Mouse (Mus musculus): ENCODE results near the gene Pafah2. TPM values are rescaled to one million over a fixed set of nuclear protein-coding genes. Genes with fewer than 3 reads are reported as not detected.

Pafah2 gene
- total and polyA plus RNA-seq, 2 experiments from 2014 or later, result 7.2 to 16.3 TPM

- H3K9ac ChIP-seq (replicated peaks; ENCODE audit: low read depth, low read length), result no peak overlapping the region
- no peaks in the 10 kb centered on the region for H3K36me3 ChIP-seq (replicated peaks; ENCODE audit: control insufficient read depth, insufficient read depth, low read length)
- DNase-seq (ENCODE audit: low spot score) (no peak), ATAC-seq (ENCODE audit: insufficient read depth, low read depth) (no peak)
- no peak overlapping the region for H3K27ac ChIP-seq (ENCODE audit: low read depth)
- H3K4me1 ChIP-seq (ENCODE audit: control insufficient read depth, insufficient read depth), result peaks cover 14% of the 10 kb centered on the region
- TF ChIP-seq EP300 (IDR thresholded peaks at IDR 0.05; ENCODE audit: low read depth) (no peak), CTCF (IDR thresholded peaks at IDR 0.05; ENCODE audit: low read depth) (no peak)
- H3K4me3 ChIP-seq (ENCODE audit: low read depth, low read length), result no peak overlapping the region
- H3K4me2 ChIP-seq (ENCODE audit: low read depth, low read length), result no peak overlapping the region
- no peaks in the 10 kb centered on the region for H3K9me3 ChIP-seq (replicated peaks; ENCODE audit: control insufficient read depth, low read length)
- peaks cover 16% of the 10 kb centered on the region for H3K27me3 ChIP-seq (ENCODE audit: control insufficient read depth, insufficient read depth, low read length)
- WGBS, result 46% methylated on average over 32 of the region's 34 CpGs
These were observed 57.7 kb downstream of the Pafah2 start for GRCm38 (mm10) chr4:134453619-134454400.

GRCm38 (mm10) chr4:134455310-134455709, 59.2 kb downstream of the Pafah2 start:
- no peak overlapping the region for H3K4me3 ChIP-seq (ENCODE audit: low read depth, low read length)
- TF ChIP-seq EP300 (IDR thresholded peaks at IDR 0.05; ENCODE audit: low read depth) (no peak), CTCF (IDR thresholded peaks at IDR 0.05; ENCODE audit: low read depth) (no peak)
- no peak for ATAC-seq (ENCODE audit: insufficient read depth, low read depth)
- peaks cover 14% of the 10 kb centered on the region for H3K4me1 ChIP-seq (ENCODE audit: control insufficient read depth, insufficient read depth)
- WGBS, result 40% methylated on average over 6 of the region's 6 CpGs
- no peak overlapping the region for H3K27ac ChIP-seq (ENCODE audit: low read depth)
- no peaks in the 10 kb centered on the region for H3K36me3 ChIP-seq (replicated peaks; ENCODE audit: control insufficient read depth, insufficient read depth, low read length)
- H3K9ac ChIP-seq (replicated peaks; ENCODE audit: low read depth, low read length), result no peak overlapping the region
- no peak for DNase-seq (ENCODE audit: low spot score)
- peaks cover 11% of the 10 kb centered on the region for H3K27me3 ChIP-seq (ENCODE audit: control insufficient read depth, insufficient read depth, low read length)
- no peaks in the 10 kb centered on the region for H3K9me3 ChIP-seq (replicated peaks; ENCODE audit: control insufficient read depth, low read length)
- peak overlapping the region; percentile 14; the same call in 1 of the 2 replicates for H3K4me2 ChIP-seq (ENCODE audit: low read depth, low read length)

GRCm38 (mm10) chr4:134457130-134457825, 61.2 kb downstream of the Pafah2 start:
- Histone ChIP-seq H3K4me2 (ENCODE audit: low read depth, low read length) (no peak overlapping the region), H3K27me3 (ENCODE audit: control insufficient read depth, insufficient read depth, low read length) (peaks cover 11% of the 10 kb centered on the region), H3K4me1 (ENCODE audit: control insufficient read depth, insufficient read depth) (peaks cover 3% of the 10 kb centered on the region; the same call in 1 of the 2 replicates), H3K4me3 (ENCODE audit: low read depth, low read length) (no peak overlapping the region), H3K9ac (replicated peaks; ENCODE audit: low read depth, low read length) (no peak overlapping the region), H3K9me3 (replicated peaks; ENCODE audit: control insufficient read depth, low read length) (no peaks in the 10 kb centered on the region), H3K36me3 (replicated peaks; ENCODE audit: control insufficient read depth, insufficient read depth, low read length) (no peaks in the 10 kb centered on the region), H3K27ac (ENCODE audit: low read depth) (no peak overlapping the region)
- no peak for TF ChIP-seq EP300 (IDR thresholded peaks at IDR 0.05; ENCODE audit: low read depth)
- no peak for TF ChIP-seq CTCF (IDR thresholded peaks at IDR 0.05; ENCODE audit: low read depth)
- ATAC-seq (ENCODE audit: insufficient read depth, low read depth) (no peak; the same call in 1 of the 2 replicates), DNase-seq (ENCODE audit: low spot score) (no peak)
- WGBS, result 45% methylated on average over 7 of the region's 7 CpGs

- Histone ChIP-seq H3K4me1 (ENCODE audit: control insufficient read depth, insufficient read depth) (peaks cover 3% of the 10 kb centered on the region; the same call in 1 of the 2 replicates), H3K36me3 (replicated peaks; ENCODE audit: control insufficient read depth, insufficient read depth, low read length) (no peaks in the 10 kb centered on the region), H3K27me3 (ENCODE audit: control insufficient read depth, insufficient read depth, low read length) (peaks cover 5% of the 10 kb centered on the region), H3K9ac (replicated peaks; ENCODE audit: low read depth, low read length) (no peak overlapping the region), H3K9me3 (replicated peaks; ENCODE audit: control insufficient read depth, low read length) (no peaks in the 10 kb centered on the region), H3K4me3 (ENCODE audit: low read depth, low read length) (no peak overlapping the region), H3K4me2 (ENCODE audit: low read depth, low read length) (no peak overlapping the region), H3K27ac (ENCODE audit: low read depth) (no peak overlapping the region)
- no peak for TF ChIP-seq CTCF (IDR thresholded peaks at IDR 0.05; ENCODE audit: low read depth)
- TF ChIP-seq EP300 (IDR thresholded peaks at IDR 0.05; ENCODE audit: low read depth), result no peak
- WGBS, result 80% methylated on average over 5 of the region's 5 CpGs
- ATAC-seq (ENCODE audit: insufficient read depth, low read depth) (no peak), DNase-seq (ENCODE audit: low spot score) (no peak)
These were observed 62.7 kb downstream of the Pafah2 start for GRCm38 (mm10) chr4:134458856-134459255.

GRCm38 (mm10) chr4:134460277-134460676, 64.2 kb downstream of the Pafah2 start:
- Histone ChIP-seq H3K4me1 (ENCODE audit: control insufficient read depth, insufficient read depth) (peaks cover 2% of the 10 kb centered on the region; the same call in 1 of the 2 replicates), H3K27me3 (ENCODE audit: control insufficient read depth, insufficient read depth, low read length) (no peaks in the 10 kb centered on the region), H3K9ac (replicated peaks; ENCODE audit: low read depth, low read length) (no peak overlapping the region), H3K36me3 (replicated peaks; ENCODE audit: control insufficient read depth, insufficient read depth, low read length) (no peaks in the 10 kb centered on the region), H3K4me3 (ENCODE audit: low read depth, low read length) (no peak overlapping the region), H3K4me2 (ENCODE audit: low read depth, low read length) (no peak overlapping the region), H3K9me3 (replicated peaks; ENCODE audit: control insufficient read depth, low read length) (no peaks in the 10 kb centered on the region), H3K27ac (ENCODE audit: low read depth) (no peak overlapping the region)
- ATAC-seq (ENCODE audit: insufficient read depth, low read depth) (no peak), DNase-seq (ENCODE audit: low spot score) (no peak)
- TF ChIP-seq EP300 (IDR thresholded peaks at IDR 0.05; ENCODE audit: low read depth), result no peak
- TF ChIP-seq CTCF (IDR thresholded peaks at IDR 0.05; ENCODE audit: low read depth), result no peak
- 23% methylated on average over 10 of the region's 10 CpGs for WGBS
